Mouse (Mus musculus) E14TG2a.4 (cell line): ENCODE data around the gene Edem1.

Source experiments
- H3K27me3 ChIP-seq: 2 replicates; pipeline ENCODE4 v1.6.1; 2014; ENCODE audit warnings: low read length, control low read depth; ENCODE audit not compliant: insufficient read depth
- H3K36me3 ChIP-seq: 2 replicates; pipeline ENCODE4 v1.6.1; 2014; ENCODE audit warnings: low read length, control low read depth; ENCODE audit not compliant: insufficient read depth
- H3K4me1 ChIP-seq: replicated peaks from 2 replicates; pipeline ENCODE4 v1.6.1; 2014; ENCODE audit warnings: low read depth, low read length, control low read depth
- H3K4me3 ChIP-seq: replicated peaks from 2 replicates; pipeline ENCODE4 v1.5.1; 2014; ENCODE audit warnings: mild to moderate bottlenecking, low read length
- H3K9me3 ChIP-seq: 2 replicates; pipeline ENCODE4 v1.6.1; 2014; ENCODE audit warnings: low read length, control low read depth
- CTCF ChIP-seq: conservative IDR thresholded peaks from 2 replicates; pipeline ENCODE4 v1.5.1; 2014; ENCODE audit warnings: low read length
- NANOG ChIP-seq: IDR thresholded peaks from 2 replicates; pipeline ENCODE4 v1.6.1; 2014; ENCODE audit warnings: borderline replicate concordance, low read length, mixed read lengths
- POU5F1 ChIP-seq: IDR thresholded peaks from 2 replicates; pipeline ENCODE4 v1.6.1; 2014; ENCODE audit warnings: low read length, borderline replicate concordance

Edem1 gene

DNA sequence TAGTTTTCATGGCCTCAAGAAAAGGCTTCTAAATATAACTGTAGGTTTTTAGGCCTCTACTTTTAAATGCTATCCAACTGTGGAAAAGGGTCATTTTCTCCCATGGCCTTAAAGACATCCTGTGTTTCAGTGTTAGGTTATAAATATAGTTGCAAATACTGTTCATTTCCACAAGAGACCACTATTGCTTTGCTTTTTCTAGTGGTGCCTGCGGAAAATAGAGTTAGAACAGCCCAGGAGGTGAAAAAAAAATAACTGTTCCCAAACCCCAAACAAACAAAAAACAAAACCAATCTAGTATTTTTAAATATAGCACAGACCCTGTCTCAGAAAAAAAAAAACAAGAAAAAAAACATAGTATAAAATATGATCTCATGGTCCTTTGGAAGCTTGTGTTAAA lies 46.9 kb downstream of the Edem1 start:
- H3K36me3 ChIP-seq = no peaks in the 10 kb centered on the region
- peaks cover 17% of the 10 kb centered on the region for H3K9me3 ChIP-seq
- peaks cover 13% of the 10 kb centered on the region for H3K4me1 ChIP-seq
- H3K4me3 ChIP-seq = no peak overlapping the region
- H3K27me3 ChIP-seq = no peaks in the 10 kb centered on the region
- TF ChIP-seq NANOG (no peak), POU5F1 (no peak)

DNA sequence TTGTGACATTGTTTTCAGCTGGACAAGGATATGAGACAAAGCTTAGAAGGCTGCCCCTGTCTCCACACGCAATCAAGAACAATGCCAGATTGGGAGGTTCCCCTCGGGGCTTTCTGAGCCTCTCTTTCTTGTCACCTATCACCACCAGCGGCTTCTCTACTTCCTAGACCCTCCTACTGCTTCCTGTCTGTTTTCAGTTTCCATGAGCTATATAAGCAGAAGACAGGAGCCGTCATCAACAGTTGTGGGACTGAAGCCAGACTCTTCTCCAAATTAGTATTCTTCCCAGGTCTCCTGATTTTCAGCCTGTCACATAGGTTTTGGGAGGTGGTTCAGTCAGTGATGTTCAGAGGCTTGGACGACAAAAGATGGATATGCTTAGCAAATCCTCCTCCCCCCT lies 47.6 kb downstream of the Edem1 start:
- no peaks in the 10 kb centered on the region for H3K27me3 ChIP-seq
- H3K9me3 ChIP-seq = peaks cover 22% of the 10 kb centered on the region
- TF ChIP-seq CTCF = no peak
- TF ChIP-seq NANOG = no peak
- no peak for TF ChIP-seq POU5F1
- H3K4me3 ChIP-seq = no peak overlapping the region
- H3K36me3 ChIP-seq = no peaks in the 10 kb centered on the region
- H3K4me1 ChIP-seq = peaks cover 13% of the 10 kb centered on the region

DNA sequence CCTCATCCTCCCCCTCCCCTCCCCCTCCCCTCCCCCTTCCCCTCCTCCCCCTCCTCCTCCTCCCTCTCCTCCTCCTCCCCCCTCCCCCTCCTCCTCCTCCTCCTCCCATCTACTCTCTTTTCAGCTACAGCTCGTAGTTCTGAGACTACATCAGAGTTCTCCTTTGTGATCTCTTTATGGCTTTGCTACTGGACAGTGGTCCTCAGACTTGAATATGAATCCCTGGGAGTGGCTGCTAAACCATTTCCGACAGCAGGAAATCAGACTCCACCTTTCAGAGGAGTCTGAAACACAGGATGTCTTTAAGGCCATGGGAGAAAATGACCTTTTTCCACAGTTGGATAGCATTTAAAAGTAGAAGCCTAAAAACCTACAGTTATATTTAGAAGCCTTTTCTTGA lies 48.0 kb downstream of the Edem1 start:
- H3K9me3 ChIP-seq = peaks cover 26% of the 10 kb centered on the region
- H3K4me3 ChIP-seq = no peak overlapping the region
- H3K4me1 ChIP-seq = peaks cover 13% of the 10 kb centered on the region
- H3K36me3 ChIP-seq = no peaks in the 10 kb centered on the region
- no peaks in the 10 kb centered on the region for H3K27me3 ChIP-seq
- TF ChIP-seq POU5F1 (no peak), CTCF (no peak), NANOG (no peak)

DNA sequence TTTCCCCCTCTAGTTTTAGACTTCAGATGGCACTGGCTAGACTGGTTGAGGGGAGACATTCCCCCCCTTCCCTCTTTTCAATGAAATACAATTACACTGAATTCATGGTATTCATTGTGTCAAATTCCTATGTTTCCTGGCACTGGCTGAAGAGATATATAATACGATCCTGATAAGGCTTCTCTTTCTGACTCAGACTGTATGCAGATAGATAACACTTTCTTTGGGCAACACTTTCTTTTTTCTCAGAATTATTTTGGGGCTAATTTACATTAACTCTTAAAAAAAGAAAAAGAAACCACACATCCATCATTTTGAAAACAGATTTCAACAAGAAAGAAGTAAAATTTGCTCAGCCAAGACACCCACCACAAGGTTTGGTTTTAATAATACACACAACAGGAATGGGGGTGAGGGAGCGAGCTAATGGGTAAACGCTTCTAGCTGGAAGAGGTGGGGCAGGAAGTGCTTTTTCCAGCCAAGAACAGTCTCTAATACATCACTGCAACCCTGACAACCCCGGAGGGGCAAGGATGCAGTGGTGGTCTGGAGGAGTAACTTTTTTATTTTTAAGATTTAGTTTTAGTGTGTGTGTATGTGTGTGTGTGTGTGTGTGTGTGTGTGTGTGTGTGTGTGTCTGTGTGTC lies 52.0 kb downstream of the Edem1 start:
- H3K36me3 ChIP-seq = no peaks in the 10 kb centered on the region
- no peaks in the 10 kb centered on the region for H3K27me3 ChIP-seq
- TF ChIP-seq NANOG (no peak), CTCF (no peak), POU5F1 (no peak)
- peaks cover 18% of the 10 kb centered on the region for H3K4me1 ChIP-seq
- H3K9me3 ChIP-seq = peaks cover 26% of the 10 kb centered on the region
- H3K4me3 ChIP-seq = no peak overlapping the region

DNA sequence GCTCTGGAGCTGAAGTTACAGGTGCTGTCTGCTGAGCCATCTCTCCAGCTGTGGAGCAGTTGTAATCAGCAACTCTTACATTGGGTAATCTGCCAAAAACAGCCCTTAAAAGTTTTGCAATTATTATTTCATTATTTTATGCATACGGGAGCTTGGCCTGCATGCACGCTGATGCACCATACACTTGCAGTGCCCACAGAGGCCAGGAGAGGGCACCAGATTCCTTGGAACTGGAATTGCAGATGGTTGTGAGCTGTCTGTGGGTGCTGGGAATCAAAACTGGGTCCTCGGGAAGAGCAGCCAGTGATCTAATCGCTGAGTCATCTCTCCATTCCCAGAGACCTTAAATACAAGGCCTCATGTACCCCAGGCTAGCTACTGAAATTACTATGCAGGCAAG lies 52.6 kb downstream of the Edem1 start:
- Histone ChIP-seq H3K4me3 (no peak overlapping the region), H3K36me3 (no peaks in the 10 kb centered on the region), H3K9me3 (peaks cover 26% of the 10 kb centered on the region), H3K4me1 (peaks cover 13% of the 10 kb centered on the region), H3K27me3 (no peaks in the 10 kb centered on the region)
- TF ChIP-seq CTCF = peak; percentile 29
- no peak for TF ChIP-seq NANOG

DNA sequence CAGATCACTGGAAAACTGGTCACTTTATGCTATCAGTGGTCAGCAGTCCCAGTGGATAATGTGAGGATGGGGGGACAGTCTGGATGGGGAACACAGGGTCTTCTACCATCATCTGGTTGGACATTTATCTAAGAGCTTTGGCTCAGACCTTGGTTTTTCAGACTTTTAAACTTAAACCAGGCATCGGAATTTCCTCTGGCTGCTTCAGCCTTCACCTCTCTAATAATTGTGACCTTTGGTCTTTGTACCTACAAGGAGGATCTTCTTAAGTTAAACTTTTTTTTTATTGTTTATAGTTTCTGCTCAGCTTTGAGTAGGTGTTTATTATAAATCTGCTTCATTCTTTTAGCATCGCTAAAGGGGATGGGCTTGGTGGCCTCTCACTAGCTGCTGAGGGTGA lies 55.4 kb downstream of the Edem1 start:
- H3K4me3 ChIP-seq = no peak overlapping the region
- TF ChIP-seq NANOG = no peak
- TF ChIP-seq CTCF = no peak
- TF ChIP-seq POU5F1 = no peak
- H3K36me3 ChIP-seq = no peaks in the 10 kb centered on the region
- no peaks in the 10 kb centered on the region for H3K27me3 ChIP-seq
- peaks cover 5% of the 10 kb centered on the region for H3K4me1 ChIP-seq
- H3K9me3 ChIP-seq = peaks cover 20% of the 10 kb centered on the region

DNA sequence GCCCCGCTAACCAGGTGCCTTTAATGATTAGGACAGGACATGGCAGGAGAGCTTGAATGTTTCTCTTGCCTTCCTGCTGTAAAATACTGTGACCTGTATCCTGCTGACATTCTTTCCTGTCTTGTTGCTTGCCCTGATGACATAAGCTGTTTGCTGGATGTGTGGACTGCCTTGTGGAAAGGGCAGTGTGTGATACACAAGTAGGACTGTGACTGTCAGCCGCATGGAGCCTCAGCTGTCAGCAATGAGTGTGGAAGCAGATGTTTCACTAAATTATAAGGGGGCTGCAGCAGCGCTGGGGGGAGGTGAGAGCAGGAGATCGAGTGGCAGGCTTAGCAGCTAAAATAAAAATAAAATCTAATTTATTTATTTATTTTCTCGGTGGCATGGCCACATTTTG lies 56.2 kb downstream of the Edem1 start:
- peaks cover 5% of the 10 kb centered on the region for H3K4me1 ChIP-seq
- H3K27me3 ChIP-seq = no peaks in the 10 kb centered on the region
- TF ChIP-seq POU5F1 = no peak
- no peak overlapping the region for H3K4me3 ChIP-seq
- H3K9me3 ChIP-seq = peaks cover 12% of the 10 kb centered on the region
- H3K36me3 ChIP-seq = no peaks in the 10 kb centered on the region

DNA sequence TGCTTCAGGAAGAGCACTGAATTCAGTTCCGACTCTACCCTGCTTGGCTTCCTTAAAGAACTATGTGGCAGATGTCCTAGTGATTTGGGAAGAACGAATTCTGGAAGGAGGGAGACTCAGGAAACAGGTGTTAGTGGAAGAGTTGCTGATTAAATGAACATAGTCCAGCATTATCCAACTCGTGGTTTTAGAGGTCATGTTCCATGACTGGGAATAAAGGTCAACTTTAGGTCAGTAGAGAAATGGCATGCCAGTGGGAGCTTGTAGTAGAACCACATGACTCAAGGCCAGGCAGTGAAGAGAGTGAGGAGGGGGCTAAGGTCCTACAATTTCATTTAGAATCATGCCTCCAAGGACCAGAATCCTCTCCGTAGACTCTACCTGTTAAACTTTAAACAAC lies 57.9 kb downstream of the Edem1 start:
- H3K4me3 ChIP-seq = no peak overlapping the region
- TF ChIP-seq CTCF (no peak), NANOG (no peak), POU5F1 (no peak)
- no peaks in the 10 kb centered on the region for H3K36me3 ChIP-seq
- peaks cover 1% of the 10 kb centered on the region for H3K9me3 ChIP-seq
- H3K4me1 ChIP-seq = peaks cover 5% of the 10 kb centered on the region
- no peaks in the 10 kb centered on the region for H3K27me3 ChIP-seq

DNA sequence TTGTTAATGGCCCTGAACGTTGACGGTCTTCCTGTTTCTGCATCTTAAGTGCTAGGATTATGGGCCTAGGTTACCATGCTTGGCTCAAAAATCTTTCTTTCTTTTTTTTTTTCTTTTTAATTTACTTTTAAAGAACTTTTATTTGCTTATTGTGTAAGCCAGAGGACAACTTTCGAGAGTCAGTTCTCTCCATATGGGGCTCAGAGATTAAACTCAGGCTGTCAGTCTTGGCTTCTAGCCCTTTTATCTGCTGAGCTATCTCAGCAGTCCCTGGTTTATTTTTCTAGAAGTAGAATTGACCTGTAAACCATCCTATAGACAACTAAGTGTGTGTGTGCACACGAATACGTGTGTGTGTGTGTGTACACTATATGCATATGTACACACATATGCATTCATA lies 64.1 kb downstream of the Edem1 start:
- H3K4me1 ChIP-seq = no peaks in the 10 kb centered on the region
- no peak for TF ChIP-seq POU5F1
- no peak for TF ChIP-seq NANOG
- TF ChIP-seq CTCF = no peak

More for the DNA sequence above, 64.1 kb downstream of the Edem1 start:
- peaks cover 5% of the 10 kb centered on the region; the same call in 1 of the 2 replicates for H3K27me3 ChIP-seq
- no peaks in the 10 kb centered on the region for H3K9me3 ChIP-seq
- no peaks in the 10 kb centered on the region for H3K36me3 ChIP-seq
- no peak overlapping the region for H3K4me3 ChIP-seq
